Mouse (Mus musculus): Measurements from ENCODE around the gene Mthfd1l.

DNA sequence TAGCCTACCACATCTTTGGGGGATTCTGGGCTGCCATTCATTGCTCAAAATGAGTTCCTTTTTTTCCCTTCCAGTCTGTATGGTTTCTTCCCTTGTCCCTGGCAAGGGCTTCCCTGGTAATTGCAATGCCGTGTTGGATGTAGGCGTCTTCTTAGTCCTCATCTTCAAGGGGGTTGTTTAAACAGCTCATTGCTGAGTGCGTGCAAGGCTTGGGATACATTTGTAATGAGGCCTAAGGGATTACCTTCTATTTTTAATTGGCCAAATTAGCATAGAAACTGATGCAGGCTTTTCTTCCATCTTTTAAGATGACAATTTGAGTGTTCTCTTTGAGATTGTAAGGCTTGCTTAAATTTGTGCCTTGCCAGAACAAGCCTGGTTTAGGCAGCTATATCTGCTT is 114.6 kb downstream of the Mthfd1l start:
- TF ChIP-seq CTCF (IDR thresholded peaks at IDR 0.05) (no peak), POLR2A (IDR thresholded peaks at IDR 0.05; ENCODE audit: insufficient read depth, low read depth, low read length) (no peak), EP300 (IDR thresholded peaks at IDR 0.05; ENCODE audit: insufficient read depth, low read depth, low read length) (no peak)

All from heart, adult 2 months (tissue).